Mouse (Mus musculus): ENCODE measurements around the gene Peli2.

DNA sequence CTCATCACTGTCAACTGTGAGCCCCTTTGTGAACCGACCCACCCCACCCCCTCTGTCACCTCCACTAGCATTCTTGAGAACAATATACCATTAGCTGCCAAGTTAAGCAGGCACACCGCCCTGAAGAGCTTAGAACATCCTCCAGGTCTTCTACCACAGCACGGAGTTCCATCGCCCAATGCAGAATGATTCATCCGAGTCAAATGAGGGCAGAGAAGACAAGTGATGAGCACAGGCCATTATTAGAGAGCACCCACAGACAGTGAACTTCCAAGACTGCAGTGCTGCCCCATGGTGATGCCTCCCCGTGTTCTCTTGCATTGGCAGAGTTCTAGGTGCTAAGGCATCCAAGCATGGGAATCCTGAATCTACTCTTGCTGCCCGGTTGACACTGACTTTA lies 172.9 kb downstream of the Peli2 start:
- no peak for TF ChIP-seq CTCF (IDR thresholded peaks at IDR 0.05; ENCODE audit: control insufficient read depth, insufficient read depth, low read length)
- TF ChIP-seq POLR2A (IDR thresholded peaks at IDR 0.05; ENCODE audit: borderline replicate concordance, control insufficient read depth, low read depth, low read length) = no peak

Measured in bone marrow, adult 2 months (tissue).